Mouse (Mus musculus): ENCODE measurements around the gene Calm1. TPM values are rescaled to one million over a fixed set of nuclear protein-coding genes. Genes with fewer than 3 reads are reported as not detected.
A peak's percentile ranks its signal among the peaks of the same experiment; 100 is the strongest.

Calm1 gene
- 2,757 and 3,016 TPM in 2 replicates for polyA plus RNA-seq (2015; fragmentation: Nextera tagmentation; extraction: Ambion mirVana)

- Histone ChIP-seq H3K9me3 (replicated peaks; ENCODE audit: control insufficient read depth, low read length, poor library complexity, severe bottlenecking) (no peaks in the 10 kb centered on the region), H3K4me3 (ENCODE audit: low read depth, low read length) (peak within 1 kb of the TSS; percentile 99), H3K36me3 (ENCODE audit: control insufficient read depth, insufficient read depth, low read length) (peaks cover 13% of the 10 kb centered on the region), H3K27me3 (ENCODE audit: control insufficient read depth, insufficient read depth, low read depth, low read length) (no peaks in the 10 kb centered on the region), H3K9ac (ENCODE audit: low read depth, low read length) (peak within 1 kb of the TSS; percentile 99), H3K27ac (ENCODE audit: low read length) (peak within 1 kb of the TSS; percentile 93), H3K4me2 (ENCODE audit: low read length) (peak within 1 kb of the TSS; percentile 80), H3K4me1 (ENCODE audit: control insufficient read depth, insufficient read depth, low read length) (peaks cover 23% of the 10 kb centered on the region)
- ATAC-seq = peak; percentile 89
- under 1% methylated on average over 55 of the region's 58 CpGs for WGBS
Observed at GRCm38 (mm10) chr12:100198967-100199660, at the start of gene Calm1. Gene Calm1 (plus strand): TSS chr12:100199435.

DNA sequence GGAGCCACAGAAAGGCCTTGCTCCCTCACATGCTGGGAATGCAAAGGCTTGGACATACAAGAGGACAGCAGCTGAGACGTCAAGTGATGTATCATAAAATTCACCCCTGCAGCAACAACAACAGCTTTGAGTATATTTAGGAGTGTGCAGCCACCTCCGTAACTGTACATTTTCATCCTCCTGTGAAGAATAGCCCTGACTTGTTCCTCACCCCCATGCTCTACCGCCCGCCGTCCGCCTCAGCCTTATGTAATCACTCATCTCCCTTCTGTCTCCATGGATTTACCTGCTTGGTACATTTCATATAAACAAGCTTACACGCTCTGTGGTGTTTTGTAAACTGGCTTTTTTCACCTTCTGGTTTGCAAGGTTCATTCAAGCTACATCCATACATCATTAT lies 46.8 kb upstream of the Calm1 start:
- ATAC-seq = no peak
- no peak overlapping the region for H3K4me2 ChIP-seq (ENCODE audit: low read length)
- H3K36me3 ChIP-seq (ENCODE audit: control insufficient read depth, insufficient read depth, low read length) = peaks cover 28% of the 10 kb centered on the region
- no peak overlapping the region for H3K9ac ChIP-seq (ENCODE audit: low read depth, low read length)
- H3K27me3 ChIP-seq (ENCODE audit: control insufficient read depth, insufficient read depth, low read depth, low read length) = no peaks in the 10 kb centered on the region
- WGBS = 91% methylated on average over 7 of the region's 7 CpGs
- no peak overlapping the region for H3K4me3 ChIP-seq (ENCODE audit: low read depth, low read length)
- H3K4me1 ChIP-seq (ENCODE audit: control insufficient read depth, insufficient read depth, low read length) = no peaks in the 10 kb centered on the region
- no peaks in the 10 kb centered on the region for H3K9me3 ChIP-seq (replicated peaks; ENCODE audit: control insufficient read depth, low read length, poor library complexity, severe bottlenecking)
- no peak overlapping the region for H3K27ac ChIP-seq (ENCODE audit: low read length)

DNA sequence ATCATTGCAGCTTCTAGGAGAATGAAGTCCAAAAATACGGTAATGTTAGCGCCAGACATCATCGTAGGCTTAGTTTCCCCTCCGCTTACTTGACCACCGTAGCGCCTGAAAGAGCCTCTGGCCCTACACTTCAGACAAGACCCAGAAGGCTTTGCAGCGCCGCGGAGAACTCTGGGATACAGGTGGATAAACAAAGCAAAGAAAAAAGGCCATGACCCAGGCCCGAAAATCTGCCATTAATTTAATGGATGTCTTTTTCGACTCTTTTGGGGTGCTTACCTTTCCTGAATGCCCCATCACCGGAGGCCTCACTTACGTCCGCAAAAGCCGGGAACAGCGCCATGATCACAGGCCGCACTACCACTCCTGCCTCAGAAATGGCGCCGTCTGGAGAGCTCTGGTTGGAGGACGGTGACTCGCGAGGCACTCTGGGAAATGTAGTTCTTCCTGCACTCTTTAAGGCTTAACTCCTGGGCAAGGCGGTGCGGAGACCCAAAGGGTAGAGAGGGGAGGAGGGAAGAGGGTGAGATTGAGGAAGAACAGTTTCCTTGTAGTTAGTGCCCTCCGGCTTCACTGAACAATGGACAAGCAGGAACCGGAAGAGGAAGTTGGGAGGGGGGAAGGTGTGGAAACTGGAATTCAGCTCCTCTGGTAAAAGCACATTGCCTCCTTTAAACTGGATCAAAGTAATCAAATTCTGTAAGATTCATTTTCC lies 39.8 kb upstream of the Calm1 start, which contains the start of gene Nrde2:
TSS of gene Nrde2 (minus strand) at position 393 of the 715 bp plus-strand sequence.
- H3K9me3 ChIP-seq (replicated peaks; ENCODE audit: control insufficient read depth, low read length, poor library complexity, severe bottlenecking) = no peaks in the 10 kb centered on the region
- H3K36me3 ChIP-seq (ENCODE audit: control insufficient read depth, insufficient read depth, low read length) = peaks cover 3% of the 10 kb centered on the region; the same call in 1 of the 2 replicates
- under 1% methylated on average over 26 of the region's 26 CpGs for WGBS
- peak within 1 kb of the TSS; percentile 79 for H3K27ac ChIP-seq (ENCODE audit: low read length)
- peak; percentile 98 for ATAC-seq
- peak within 1 kb of the TSS; percentile 56 for H3K4me3 ChIP-seq (ENCODE audit: low read depth, low read length)
- peak within 1 kb of the TSS; percentile 72 for H3K9ac ChIP-seq (ENCODE audit: low read depth, low read length)
- H3K4me1 ChIP-seq (ENCODE audit: control insufficient read depth, insufficient read depth, low read length) = peaks cover 5% of the 10 kb centered on the region
- H3K4me2 ChIP-seq (ENCODE audit: low read length) = peak within 1 kb of the TSS; percentile 72
- no peaks in the 10 kb centered on the region for H3K27me3 ChIP-seq (ENCODE audit: control insufficient read depth, insufficient read depth, low read depth, low read length)

DNA sequence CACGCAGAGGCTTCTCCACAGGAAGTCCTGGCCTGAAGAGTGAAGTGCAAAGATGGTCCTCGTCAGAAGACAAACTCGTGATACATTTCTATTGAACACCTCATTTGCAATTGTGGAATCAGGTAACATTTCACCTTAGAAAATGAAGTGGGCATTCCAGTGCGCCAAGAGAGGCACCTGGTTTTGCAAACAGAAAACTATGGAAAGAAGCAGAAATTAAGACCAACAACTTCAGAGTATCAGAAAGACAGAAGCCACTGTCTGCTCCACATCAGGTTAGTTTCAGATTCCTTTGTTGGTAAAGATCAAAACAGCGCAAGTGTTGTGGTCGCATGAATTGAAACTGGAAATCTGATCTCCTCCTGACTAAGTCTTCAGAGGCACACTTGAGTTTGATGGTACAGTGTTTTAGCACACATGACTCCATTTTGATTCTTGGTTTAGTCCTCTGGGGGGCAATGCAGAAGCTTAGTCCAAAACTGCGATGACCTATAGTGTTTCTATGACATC lies 34.2 kb upstream of the Calm1 start:
- H3K4me1 ChIP-seq (ENCODE audit: control insufficient read depth, insufficient read depth, low read length) = peaks cover 7% of the 10 kb centered on the region
- ATAC-seq = no peak
- H3K4me3 ChIP-seq (ENCODE audit: low read depth, low read length) = no peak overlapping the region
- no peak overlapping the region for H3K9ac ChIP-seq (ENCODE audit: low read depth, low read length)
- no peak overlapping the region for H3K4me2 ChIP-seq (ENCODE audit: low read length)
- no peaks in the 10 kb centered on the region for H3K9me3 ChIP-seq (replicated peaks; ENCODE audit: control insufficient read depth, low read length, poor library complexity, severe bottlenecking)
- H3K27me3 ChIP-seq (ENCODE audit: control insufficient read depth, insufficient read depth, low read depth, low read length) = no peaks in the 10 kb centered on the region
- H3K27ac ChIP-seq (ENCODE audit: low read length) = no peak overlapping the region
- no peaks in the 10 kb centered on the region for H3K36me3 ChIP-seq (ENCODE audit: control insufficient read depth, insufficient read depth, low read length)
- WGBS = 80% methylated on average over 7 of the region's 7 CpGs

- Histone ChIP-seq H3K4me2 (ENCODE audit: low read length) (no peak overlapping the region), H3K9me3 (replicated peaks; ENCODE audit: control insufficient read depth, low read length, poor library complexity, severe bottlenecking) (no peaks in the 10 kb centered on the region), H3K27me3 (ENCODE audit: control insufficient read depth, insufficient read depth, low read depth, low read length) (no peaks in the 10 kb centered on the region), H3K4me3 (ENCODE audit: low read depth, low read length) (no peak overlapping the region), H3K36me3 (ENCODE audit: control insufficient read depth, insufficient read depth, low read length) (no peaks in the 10 kb centered on the region), H3K4me1 (ENCODE audit: control insufficient read depth, insufficient read depth, low read length) (peaks cover 7% of the 10 kb centered on the region), H3K27ac (ENCODE audit: low read length) (no peak overlapping the region), H3K9ac (ENCODE audit: low read depth, low read length) (no peak overlapping the region)
- peak; percentile 83 for ATAC-seq
- 13% methylated on average over 3 of the region's 3 CpGs for WGBS
Observed at GRCm38 (mm10) chr12:100166177-100166576, 33.1 kb upstream of the Calm1 start.

DNA sequence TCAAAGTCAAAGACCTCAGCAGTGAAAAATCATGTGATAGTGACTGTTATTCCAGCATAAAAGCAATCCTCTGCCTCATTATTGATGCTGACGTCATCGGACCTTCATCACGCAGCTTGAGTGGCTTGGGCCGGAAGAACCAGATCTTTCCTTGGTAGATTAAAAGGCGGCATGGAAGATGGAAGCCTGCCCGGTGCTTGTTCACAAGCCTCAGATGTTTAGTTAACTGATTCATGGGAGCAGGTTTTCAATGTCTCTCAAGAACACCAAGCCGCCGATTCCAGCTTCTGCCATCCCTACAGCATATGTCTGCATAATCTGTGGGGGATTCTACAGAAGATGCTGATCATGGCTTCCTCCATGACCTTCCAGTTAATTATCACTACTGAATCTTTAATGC lies 32.3 kb upstream of the Calm1 start:
- H3K4me1 ChIP-seq (ENCODE audit: control insufficient read depth, insufficient read depth, low read length) = peaks cover 7% of the 10 kb centered on the region
- H3K9me3 ChIP-seq (replicated peaks; ENCODE audit: control insufficient read depth, low read length, poor library complexity, severe bottlenecking) = no peaks in the 10 kb centered on the region
- H3K27me3 ChIP-seq (ENCODE audit: control insufficient read depth, insufficient read depth, low read depth, low read length) = no peaks in the 10 kb centered on the region
- peak overlapping the region; percentile 18 for H3K27ac ChIP-seq (ENCODE audit: low read length)
- H3K9ac ChIP-seq (ENCODE audit: low read depth, low read length) = no peak overlapping the region
- H3K4me3 ChIP-seq (ENCODE audit: low read depth, low read length) = no peak overlapping the region
- H3K4me2 ChIP-seq (ENCODE audit: low read length) = no peak overlapping the region
- no peaks in the 10 kb centered on the region for H3K36me3 ChIP-seq (ENCODE audit: control insufficient read depth, insufficient read depth, low read length)
- WGBS = 46% methylated on average over 8 of the region's 8 CpGs
- ATAC-seq = no peak

DNA sequence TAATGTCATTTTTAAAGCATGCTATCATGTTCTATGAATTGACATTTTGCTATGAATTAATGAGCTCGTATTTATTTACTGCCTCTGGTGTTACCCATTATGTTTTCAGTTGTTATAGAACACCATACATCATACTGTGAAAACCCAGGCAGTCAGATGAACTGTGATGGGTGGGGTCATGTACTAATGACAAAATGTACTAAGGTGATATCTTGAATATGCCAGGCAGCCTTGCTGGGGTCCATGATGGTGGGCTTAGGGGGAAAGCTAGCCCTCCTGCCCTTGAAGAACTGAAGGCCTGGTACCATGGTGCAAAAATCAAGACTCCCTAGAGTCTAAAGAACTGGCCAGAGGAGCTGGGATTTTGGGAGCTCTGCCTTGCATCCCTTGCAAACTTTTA lies 31.7 kb upstream of the Calm1 start:
- peak; percentile 18; the same call in 1 of the 2 replicates for ATAC-seq
- H3K27ac ChIP-seq (ENCODE audit: low read length) = no peak overlapping the region; the same call in 1 of the 2 replicates
- no peaks in the 10 kb centered on the region for H3K27me3 ChIP-seq (ENCODE audit: control insufficient read depth, insufficient read depth, low read depth, low read length)
- H3K36me3 ChIP-seq (ENCODE audit: control insufficient read depth, insufficient read depth, low read length) = no peaks in the 10 kb centered on the region
- no peak overlapping the region for H3K4me2 ChIP-seq (ENCODE audit: low read length)
- H3K4me3 ChIP-seq (ENCODE audit: low read depth, low read length) = no peak overlapping the region
- no peaks in the 10 kb centered on the region for H3K9me3 ChIP-seq (replicated peaks; ENCODE audit: control insufficient read depth, low read length, poor library complexity, severe bottlenecking)
- WGBS = 98% methylated on average over 1 of the region's 1 CpGs
- no peak overlapping the region for H3K9ac ChIP-seq (ENCODE audit: low read depth, low read length)
- H3K4me1 ChIP-seq (ENCODE audit: control insufficient read depth, insufficient read depth, low read length) = peaks cover 7% of the 10 kb centered on the region

DNA sequence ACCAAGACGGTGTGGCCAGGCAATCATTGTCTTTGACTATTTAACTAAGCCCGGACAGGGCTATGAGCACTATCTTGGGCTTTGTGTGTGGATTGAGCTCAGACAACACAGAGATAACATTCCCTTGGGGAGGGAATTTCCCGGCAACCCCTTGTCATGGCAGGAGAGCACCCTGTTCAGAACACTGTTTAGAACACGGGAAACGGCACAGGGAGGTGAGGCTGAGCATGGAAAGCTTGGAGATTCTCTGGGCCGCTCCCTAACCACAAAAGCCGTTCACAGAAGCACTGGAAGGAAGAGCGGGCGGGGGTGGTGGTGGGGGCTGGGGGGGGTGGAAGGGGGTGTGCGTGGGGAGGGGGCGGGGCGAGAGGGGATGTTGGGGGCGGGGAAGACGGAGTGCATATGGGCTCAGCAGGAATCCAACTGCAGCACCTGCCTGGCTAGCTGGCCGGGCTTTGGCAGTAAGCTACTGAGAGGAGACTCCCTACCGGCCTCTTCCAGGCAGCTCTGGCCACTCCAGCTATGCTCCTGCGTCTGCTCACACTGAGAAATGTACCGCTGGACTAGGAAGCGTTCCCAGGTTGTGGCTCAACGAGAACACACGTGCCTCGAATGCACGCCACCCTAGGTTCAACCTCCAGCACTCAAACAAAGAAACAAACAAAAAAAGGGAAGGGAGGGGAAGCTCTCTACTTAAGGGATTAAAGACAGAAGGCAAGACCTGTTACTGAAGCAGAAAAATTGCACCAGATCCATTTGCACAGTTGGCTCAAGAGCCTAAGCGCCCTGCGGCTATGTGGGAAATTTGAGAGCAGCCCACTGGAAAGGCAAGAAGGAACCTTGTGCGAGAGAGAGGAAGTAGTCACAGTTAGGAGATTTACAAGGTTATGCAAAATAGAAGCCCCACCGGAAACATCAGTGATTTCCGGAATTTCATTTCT lies 31.0 kb upstream of the Calm1 start:
- 8% methylated on average over 28 of the region's 28 CpGs for WGBS
- H3K4me3 ChIP-seq (ENCODE audit: low read depth, low read length) = peak overlapping the region; percentile 23
- H3K27ac ChIP-seq (ENCODE audit: low read length) = peak overlapping the region; percentile 65
- H3K9ac ChIP-seq (ENCODE audit: low read depth, low read length) = peak overlapping the region; percentile 43; the same call in 1 of the 2 replicates
- no peaks in the 10 kb centered on the region for H3K9me3 ChIP-seq (replicated peaks; ENCODE audit: control insufficient read depth, low read length, poor library complexity, severe bottlenecking)
- no peaks in the 10 kb centered on the region for H3K36me3 ChIP-seq (ENCODE audit: control insufficient read depth, insufficient read depth, low read length)
- H3K27me3 ChIP-seq (ENCODE audit: control insufficient read depth, insufficient read depth, low read depth, low read length) = no peaks in the 10 kb centered on the region
- H3K4me1 ChIP-seq (ENCODE audit: control insufficient read depth, insufficient read depth, low read length) = peaks cover 7% of the 10 kb centered on the region
- ATAC-seq = peak; percentile 59
- peak overlapping the region; percentile 51 for H3K4me2 ChIP-seq (ENCODE audit: low read length)
